ENCODE assay signal across 44 mouse cellular contexts in the genomic region with DNA sequence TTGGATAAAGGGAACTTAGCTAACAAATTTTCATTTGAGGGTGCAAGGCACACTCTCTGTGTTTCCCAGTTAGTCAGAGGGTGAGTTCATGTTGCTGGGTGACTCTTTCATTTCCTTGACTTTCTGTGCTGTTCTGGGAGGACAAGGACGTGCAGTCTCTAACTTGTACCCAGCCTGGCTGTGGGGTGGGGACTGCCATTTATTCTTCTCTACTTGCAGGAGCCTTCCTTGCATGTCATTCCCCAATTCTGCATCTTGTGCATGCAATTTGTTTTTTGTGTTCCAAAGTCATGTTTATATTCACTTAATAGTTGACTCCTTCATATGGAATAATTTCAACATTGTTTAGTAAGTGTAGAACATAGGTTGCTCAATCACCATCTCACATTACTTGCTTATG. TPM values are rescaled to one million over a fixed set of nuclear protein-coding genes. Genes with fewer than 3 reads are reported as not detected.
"Had no signal": no experiment of that assay in that cellular context is flagged by ENCODE, and none has a peak within 500 bp of the region (broad histone marks: within the 10 kb centered on the region; RNA-seq: fewer than 3 reads in every experiment).

No protein-coding gene starts in this region.

- H3K27ac ChIP-seq: heart, adult 2 months; heart, embryonic 13.5 days; heart, embryonic 15.5 days; hindbrain, embryonic 13.5 days; hindbrain, embryonic 15.5 days; hindbrain, postnatal 0 days; kidney, embryonic 15.5 days; kidney, postnatal 0 days; limb, embryonic 12.5 days; liver, embryonic 12.5 days; liver, embryonic 14.5 days had no signal

- H3K9me3 ChIP-seq: heart, embryonic 13.5 days; heart, embryonic 15.5 days; hindbrain, embryonic 13.5 days; hindbrain, embryonic 15.5 days; kidney, embryonic 15.5 days; limb, embryonic 12.5 days; liver, embryonic 12.5 days had no signal

- ATAC-seq: hindbrain, postnatal 0 days; intestine, embryonic 16.5 days; liver, embryonic 12.5 days had no signal

- H3K4me3 ChIP-seq: heart, adult 2 months; heart, embryonic 13.5 days; heart, embryonic 15.5 days; hindbrain, embryonic 13.5 days; hindbrain, embryonic 15.5 days; kidney, embryonic 15.5 days; limb, embryonic 12.5 days; liver, embryonic 12.5 days had no signal

- DNase-seq: gastrocnemius, postnatal 14 days; gastrocnemius, postnatal 36 days; heart, adult 11 months; heart, adult 2 months; heart, postnatal 14 days; heart, postnatal 36 days; kidney, adult 11 months; kidney, adult 2 months; kidney, adult 9 months; kidney, postnatal 14 days; kidney, postnatal 36 days; layer of hippocampus, adult 9-11 months; layer of hippocampus, postnatal 36 days; left cerebral cortex, postnatal 4 days had no signal

- H3K27me3 ChIP-seq: heart, embryonic 13.5 days; heart, embryonic 15.5 days; hindbrain, embryonic 13.5 days; hindbrain, embryonic 15.5 days; kidney, embryonic 15.5 days; limb, embryonic 12.5 days; liver, embryonic 12.5 days had no signal

- H3K9ac ChIP-seq: heart, embryonic 13.5 days; heart, embryonic 15.5 days; hindbrain, embryonic 13.5 days; hindbrain, embryonic 15.5 days; kidney, embryonic 15.5 days; limb, embryonic 12.5 days; liver, embryonic 12.5 days; liver, embryonic 14.5 days had no signal

- H3K4me1 ChIP-seq: heart, embryonic 13.5 days; heart, embryonic 15.5 days; hindbrain, embryonic 13.5 days; hindbrain, embryonic 15.5 days; kidney, embryonic 15.5 days; limb, embryonic 12.5 days; liver, embryonic 12.5 days had no signal

- H3K4me2 ChIP-seq: heart, embryonic 11.5 days; heart, embryonic 13.5 days; heart, embryonic 15.5 days; hindbrain, embryonic 13.5 days; hindbrain, embryonic 15.5 days; kidney, embryonic 15.5 days; limb, embryonic 12.5 days; liver, embryonic 12.5 days had no signal

- H3K36me3 ChIP-seq: heart, embryonic 13.5 days; heart, embryonic 15.5 days; hindbrain, embryonic 13.5 days; hindbrain, embryonic 15.5 days; kidney, embryonic 15.5 days; limb, embryonic 12.5 days; liver, embryonic 12.5 days had no signal

RNA-seq across cellular contexts. Expression of a gene that starts 24.2 kb away (rescaled TPM):
- total RNA-seq: gastrocnemius, adult 18-20 months; gastrocnemius, adult 8-10 months; gastrocnemius, postnatal 14 days; gastrocnemius, postnatal 36 days; heart, adult 2 months; heart, postnatal 14 days; heart, postnatal 36 days; hematopoietic stem cell, adult 5-6 weeks; hindbrain, postnatal 0 days; layer of hippocampus, adult 18-20 months; layer of hippocampus, adult 8-10 months; layer of hippocampus, postnatal 14 days; layer of hippocampus, postnatal 36 days; left cerebral cortex, adult 18-20 months; left cerebral cortex, adult 8-10 months; left cerebral cortex, postnatal 10 days; left cerebral cortex, postnatal 25 days; left cerebral cortex, postnatal 4 days; liver, adult 2 months had no signal
- polyA plus RNA-seq: gonadal fat pad, adult 2 months; heart, adult 2 months; heart, embryonic 11.5 days; heart, embryonic 13.5 days; heart, embryonic 15.5 days; heart, postnatal 0 days; hindbrain, embryonic 11.5 days; hindbrain, embryonic 13.5 days; hindbrain, embryonic 15.5 days; hindbrain, postnatal 0 days; intestine, embryonic 14.5 days; intestine, embryonic 16.5 days; kidney, adult 2 months; kidney, embryonic 15.5 days; kidney, postnatal 0 days; large intestine, adult 2 months; limb, embryonic 12.5 days; limb, embryonic 14.5 days; liver, adult 2 months; liver, embryonic 12.5 days; liver, embryonic 14.5 days; liver, embryonic 16.5 days had no signal

RNA-seq across cellular contexts. Expression of a gene that starts 33.9 kb away (rescaled TPM):
- total RNA-seq: gastrocnemius, adult 18-20 months; gastrocnemius, adult 8-10 months; gastrocnemius, postnatal 14 days; gastrocnemius, postnatal 36 days; heart, adult 2 months; heart, postnatal 14 days; heart, postnatal 36 days; hematopoietic stem cell, adult 5-6 weeks; hindbrain, postnatal 0 days; layer of hippocampus, adult 18-20 months; layer of hippocampus, adult 8-10 months; layer of hippocampus, postnatal 14 days; layer of hippocampus, postnatal 36 days; left cerebral cortex, adult 18-20 months; left cerebral cortex, adult 8-10 months; left cerebral cortex, postnatal 10 days; left cerebral cortex, postnatal 25 days; left cerebral cortex, postnatal 4 days; liver, adult 2 months had no signal
- polyA plus RNA-seq: gonadal fat pad, adult 2 months; heart, adult 2 months; heart, embryonic 11.5 days; heart, embryonic 13.5 days; heart, embryonic 15.5 days; heart, postnatal 0 days; hindbrain, embryonic 11.5 days; hindbrain, embryonic 13.5 days; hindbrain, embryonic 15.5 days; hindbrain, postnatal 0 days; intestine, embryonic 14.5 days; intestine, embryonic 16.5 days; kidney, adult 2 months; kidney, embryonic 15.5 days; kidney, postnatal 0 days; large intestine, adult 2 months; limb, embryonic 12.5 days; limb, embryonic 14.5 days; liver, adult 2 months; liver, embryonic 12.5 days; liver, embryonic 14.5 days; liver, embryonic 16.5 days had no signal

RNA-seq across cellular contexts. Expression of a gene that starts 36.0 kb away (rescaled TPM):
- total RNA-seq: gastrocnemius, adult 18-20 months; gastrocnemius, adult 8-10 months; gastrocnemius, postnatal 14 days; gastrocnemius, postnatal 36 days; heart, adult 2 months; heart, postnatal 14 days; heart, postnatal 36 days; hematopoietic stem cell, adult 5-6 weeks; hindbrain, postnatal 0 days; left cerebral cortex, adult 18-20 months; liver, adult 2 months had no signal
- polyA plus RNA-seq: gonadal fat pad, adult 2 months; heart, embryonic 11.5 days; heart, embryonic 13.5 days; heart, postnatal 0 days; hindbrain, embryonic 11.5 days; hindbrain, embryonic 13.5 days; intestine, embryonic 14.5 days; kidney, adult 2 months; kidney, embryonic 15.5 days; kidney, postnatal 0 days; large intestine, adult 2 months; limb, embryonic 12.5 days; liver, adult 2 months; liver, embryonic 12.5 days; liver, embryonic 14.5 days; liver, embryonic 16.5 days had no signal

RNA-seq across cellular contexts. Expression of a gene that starts 56.9 kb away (rescaled TPM):
- total RNA-seq: gastrocnemius, adult 18-20 months; gastrocnemius, adult 8-10 months; gastrocnemius, postnatal 14 days; gastrocnemius, postnatal 36 days; heart, adult 2 months; heart, postnatal 14 days; heart, postnatal 36 days; hematopoietic stem cell, adult 5-6 weeks; hindbrain, postnatal 0 days; layer of hippocampus, adult 18-20 months; layer of hippocampus, adult 8-10 months; layer of hippocampus, postnatal 14 days; layer of hippocampus, postnatal 36 days; left cerebral cortex, adult 18-20 months; left cerebral cortex, adult 8-10 months; left cerebral cortex, postnatal 10 days; left cerebral cortex, postnatal 25 days; left cerebral cortex, postnatal 4 days; liver, adult 2 months had no signal
- polyA plus RNA-seq: gonadal fat pad, adult 2 months; heart, adult 2 months; heart, embryonic 11.5 days; heart, embryonic 13.5 days; heart, embryonic 15.5 days; heart, postnatal 0 days; hindbrain, embryonic 11.5 days; hindbrain, embryonic 13.5 days; hindbrain, embryonic 15.5 days; hindbrain, postnatal 0 days; intestine, embryonic 14.5 days; intestine, embryonic 16.5 days; kidney, adult 2 months; kidney, embryonic 15.5 days; kidney, postnatal 0 days; large intestine, adult 2 months; limb, embryonic 12.5 days; limb, embryonic 14.5 days; liver, adult 2 months; liver, embryonic 12.5 days; liver, embryonic 14.5 days; liver, embryonic 16.5 days had no signal
